Mouse (Mus musculus): ENCODE measurements around the gene Ddx25. TPM values are rescaled to one million over a fixed set of nuclear protein-coding genes. Genes with fewer than 3 reads are reported as not detected.
A peak's percentile ranks its signal among the peaks of the same experiment; 100 is the strongest.

Gene Ddx25
- polyA plus RNA-seq, 1 experiment, result 0.05 TPM

DNA sequence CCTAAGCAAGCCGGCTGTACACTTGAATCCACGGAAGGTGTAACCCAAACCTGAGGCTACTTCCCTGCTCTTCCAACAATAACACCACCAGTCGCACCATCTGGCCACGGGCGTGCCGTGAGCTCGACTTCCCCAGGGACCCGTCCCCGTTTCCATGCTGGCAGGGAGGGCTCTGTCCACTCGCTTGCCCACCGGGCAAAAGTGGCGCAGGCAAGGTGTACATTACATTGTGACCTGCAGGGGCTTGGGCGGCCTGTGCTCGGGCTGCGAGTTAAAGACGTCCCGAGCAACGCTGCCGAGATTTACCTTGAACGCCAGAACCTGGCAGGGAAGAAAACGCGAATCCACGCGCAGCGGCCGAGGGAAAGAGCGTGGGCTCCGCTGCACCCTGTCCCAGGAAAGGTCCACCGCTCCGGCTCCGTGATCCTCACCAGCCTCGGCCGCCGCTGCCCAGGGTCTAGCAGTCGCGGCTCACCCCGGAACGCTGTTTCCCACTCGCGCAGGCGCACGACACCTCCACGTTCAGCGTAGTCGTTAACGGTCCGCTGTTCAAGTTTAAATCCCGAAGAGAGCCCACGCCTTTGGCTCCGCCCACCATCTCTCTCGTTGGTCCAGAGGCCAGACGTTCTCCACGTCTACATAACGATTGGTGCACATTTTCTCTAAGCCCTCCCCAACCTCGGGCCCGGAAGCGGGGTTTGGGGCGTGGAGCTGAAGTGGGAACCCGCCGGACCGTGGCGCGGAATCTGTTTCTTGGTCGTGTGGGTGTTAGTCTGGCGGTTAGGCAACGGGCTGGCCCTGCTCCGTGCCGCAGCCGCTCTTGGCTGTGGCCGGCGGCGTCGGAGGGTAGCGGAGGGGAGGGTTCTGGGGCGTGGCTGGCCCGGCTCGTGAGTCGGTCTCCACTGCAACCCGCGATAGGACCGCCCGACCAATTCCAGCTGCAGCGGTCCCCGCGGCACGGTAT lies 11.5 kb upstream of the Ddx25 start, which contains the start of the genes Pate2 and Hyls1:
Gene Pate2 (plus strand): TSS at position 714 of the 964 bp plus-strand sequence.
Gene Hyls1 (minus strand): TSS at position 828 of the 964 bp plus-strand sequence.
- peak; percentile 98 for DNase-seq
- H3K4me3 ChIP-seq (ENCODE audit: insufficient read depth, low read depth, low read length), result peak within 1 kb of the TSS; percentile 84
- no peaks in the 10 kb centered on the region; the same call in 1 of the 2 replicates for H3K27me3 ChIP-seq (replicated peaks; ENCODE audit: control insufficient read depth, insufficient read depth, low read length)
- under 1% methylated on average over 86 of the region's 86 CpGs for WGBS
- TF ChIP-seq CTCF (conservative IDR thresholded peaks at IDR 0.05; ENCODE audit: insufficient read depth, insufficient read length, low read depth, low read length) (no peak), POLR2A (IDR thresholded peaks at IDR 0.05; ENCODE audit: low read depth, low read length) (peak; percentile 70)
- peaks cover 7% of the 10 kb centered on the region for H3K36me3 ChIP-seq (ENCODE audit: control insufficient read depth, insufficient read depth, low read length)
- H3K27ac ChIP-seq (ENCODE audit: insufficient read depth, low read depth, low read length), result 0 out of 2 replicates have a peak within 1 kb of the TSS, but pooled peaks have one; percentile 25
- no peaks in the 10 kb centered on the region for H3K4me1 ChIP-seq (ENCODE audit: control insufficient read depth, insufficient read depth, low read length)

- TF ChIP-seq POLR2A (IDR thresholded peaks at IDR 0.05; ENCODE audit: low read depth, low read length), result no peak
- no peak for TF ChIP-seq CTCF (conservative IDR thresholded peaks at IDR 0.05; ENCODE audit: insufficient read depth, insufficient read length, low read depth, low read length)
- WGBS, result 85% methylated on average over 3 of the region's 3 CpGs
- Histone ChIP-seq H3K27ac (ENCODE audit: insufficient read depth, low read depth, low read length) (no peak overlapping the region), H3K36me3 (ENCODE audit: control insufficient read depth, insufficient read depth, low read length) (peaks cover 7% of the 10 kb centered on the region), H3K4me1 (ENCODE audit: control insufficient read depth, insufficient read depth, low read length) (no peaks in the 10 kb centered on the region), H3K4me3 (ENCODE audit: insufficient read depth, low read depth, low read length) (no peak overlapping the region), H3K27me3 (replicated peaks; ENCODE audit: control insufficient read depth, insufficient read depth, low read length) (no peaks in the 10 kb centered on the region)
- no peak for DNase-seq
Observed at GRCm38 (mm10) chr9:35567995-35568394, 9.7 kb upstream of the Ddx25 start.

- 93% methylated on average over 5 of the region's 5 CpGs for WGBS
- H3K27ac ChIP-seq (ENCODE audit: insufficient read depth, low read depth, low read length), result no peak overlapping the region
- no peaks in the 10 kb centered on the region; the same call in 1 of the 2 replicates for H3K4me1 ChIP-seq (ENCODE audit: control insufficient read depth, insufficient read depth, low read length)
- H3K27me3 ChIP-seq (replicated peaks; ENCODE audit: control insufficient read depth, insufficient read depth, low read length), result no peaks in the 10 kb centered on the region
- H3K4me3 ChIP-seq (ENCODE audit: insufficient read depth, low read depth, low read length), result no peak overlapping the region
- no peak for TF ChIP-seq CTCF (conservative IDR thresholded peaks at IDR 0.05; ENCODE audit: insufficient read depth, insufficient read length, low read depth, low read length)
- TF ChIP-seq POLR2A (IDR thresholded peaks at IDR 0.05; ENCODE audit: low read depth, low read length), result no peak
- H3K36me3 ChIP-seq (ENCODE audit: control insufficient read depth, insufficient read depth, low read length), result peaks cover 7% of the 10 kb centered on the region
- DNase-seq, result no peak
Observed at GRCm38 (mm10) chr9:35564536-35565240, 6.4 kb upstream of the Ddx25 start.

- Histone ChIP-seq H3K27me3 (replicated peaks; ENCODE audit: control insufficient read depth, insufficient read depth, low read length) (no peaks in the 10 kb centered on the region), H3K4me3 (ENCODE audit: insufficient read depth, low read depth, low read length) (no peak overlapping the region), H3K36me3 (ENCODE audit: control insufficient read depth, insufficient read depth, low read length) (peaks cover 7% of the 10 kb centered on the region), H3K4me1 (ENCODE audit: control insufficient read depth, insufficient read depth, low read length) (no peaks in the 10 kb centered on the region; the same call in 1 of the 2 replicates), H3K27ac (ENCODE audit: insufficient read depth, low read depth, low read length) (no peak overlapping the region)
- 85% methylated on average over 6 of the region's 6 CpGs for WGBS
- TF ChIP-seq CTCF (conservative IDR thresholded peaks at IDR 0.05; ENCODE audit: insufficient read depth, insufficient read length, low read depth, low read length) (no peak), POLR2A (IDR thresholded peaks at IDR 0.05; ENCODE audit: low read depth, low read length) (no peak)
- no peak for DNase-seq
Observed at GRCm38 (mm10) chr9:35561583-35561982, 3.3 kb upstream of the Ddx25 start.

DNA sequence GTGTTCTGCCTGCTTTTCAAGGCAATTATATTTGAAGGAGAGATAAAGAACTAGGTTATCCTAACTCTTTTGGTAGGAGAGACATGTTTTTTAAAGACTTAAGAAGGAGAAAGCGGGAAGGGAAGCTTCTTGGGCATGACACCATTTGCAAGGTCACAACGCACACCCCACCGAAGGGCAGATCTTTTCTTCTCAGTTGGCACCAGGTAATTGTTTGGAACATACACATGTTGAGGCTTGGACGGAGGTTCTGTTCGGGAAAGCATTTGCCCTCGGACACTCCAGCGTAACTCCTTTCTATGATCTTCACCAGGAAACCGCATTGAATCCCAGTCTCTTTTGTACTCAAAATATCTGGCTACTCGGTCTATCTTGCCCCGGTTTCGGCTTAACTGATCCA lies 2.7 kb upstream of the Ddx25 start:
- 96% methylated on average over 11 of the region's 11 CpGs for WGBS
- Histone ChIP-seq H3K4me3 (ENCODE audit: insufficient read depth, low read depth, low read length) (no peak overlapping the region), H3K27me3 (replicated peaks; ENCODE audit: control insufficient read depth, insufficient read depth, low read length) (no peaks in the 10 kb centered on the region), H3K4me1 (ENCODE audit: control insufficient read depth, insufficient read depth, low read length) (no peaks in the 10 kb centered on the region; the same call in 1 of the 2 replicates), H3K27ac (ENCODE audit: insufficient read depth, low read depth, low read length) (no peak overlapping the region), H3K36me3 (ENCODE audit: control insufficient read depth, insufficient read depth, low read length) (peaks cover 6% of the 10 kb centered on the region)
- no peak for DNase-seq
- TF ChIP-seq POLR2A (IDR thresholded peaks at IDR 0.05; ENCODE audit: low read depth, low read length) (no peak), CTCF (conservative IDR thresholded peaks at IDR 0.05; ENCODE audit: insufficient read depth, insufficient read length, low read depth, low read length) (no peak)

DNA sequence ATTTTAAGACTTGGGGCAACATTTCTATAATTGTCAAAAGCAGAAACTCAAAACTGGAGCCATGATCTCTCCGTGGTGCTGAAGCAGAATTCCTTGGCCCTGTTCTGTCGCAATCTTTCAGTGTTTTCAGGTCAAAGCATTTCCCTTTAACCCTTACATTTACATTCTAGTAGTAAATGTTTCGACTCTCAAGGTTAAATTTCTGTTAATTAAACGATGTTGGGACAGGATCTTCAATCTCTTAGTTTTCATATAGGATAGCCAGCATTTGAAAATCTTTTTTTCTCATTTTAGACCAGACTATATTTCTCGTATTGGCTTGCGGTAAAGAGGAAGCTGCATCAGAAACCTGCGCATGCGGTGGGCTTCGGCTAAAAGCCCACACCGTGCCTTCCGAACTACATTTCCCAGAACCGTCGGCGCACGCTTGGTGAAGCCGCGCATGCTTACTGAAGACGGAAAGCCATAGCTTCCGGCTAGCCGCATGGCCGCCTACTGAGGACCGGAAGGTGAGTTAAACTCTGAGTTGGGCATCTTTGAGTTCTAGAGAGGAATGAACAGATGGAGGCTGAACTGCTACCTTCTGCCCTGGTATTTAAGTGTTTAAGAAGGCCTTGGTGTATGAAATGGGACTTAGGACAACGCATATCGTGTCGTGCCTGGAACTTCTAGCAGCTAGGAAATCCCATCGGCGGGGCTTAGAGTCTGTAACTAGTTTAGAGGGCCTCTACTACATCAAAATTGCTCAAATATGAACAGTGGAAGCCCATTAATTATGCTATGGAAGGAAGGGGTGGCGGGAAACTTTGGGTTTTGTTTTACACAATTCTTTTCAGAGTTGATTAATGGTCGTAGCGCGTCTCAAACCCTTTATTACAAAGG lies 922 bp upstream of the Ddx25 start:
- peak overlapping the region; percentile 78 for H3K4me3 ChIP-seq (ENCODE audit: insufficient read depth, low read depth, low read length)
- H3K27ac ChIP-seq (ENCODE audit: insufficient read depth, low read depth, low read length), result no peak overlapping the region
- peak; percentile 85 for DNase-seq
- H3K27me3 ChIP-seq (replicated peaks; ENCODE audit: control insufficient read depth, insufficient read depth, low read length), result no peaks in the 10 kb centered on the region
- WGBS, result 1% methylated on average over 31 of the region's 31 CpGs
- no peaks in the 10 kb centered on the region for H3K36me3 ChIP-seq (ENCODE audit: control insufficient read depth, insufficient read depth, low read length)
- no peaks in the 10 kb centered on the region; the same call in 1 of the 2 replicates for H3K4me1 ChIP-seq (ENCODE audit: control insufficient read depth, insufficient read depth, low read length)
- no peak for TF ChIP-seq CTCF (conservative IDR thresholded peaks at IDR 0.05; ENCODE audit: insufficient read depth, insufficient read length, low read depth, low read length)
- TF ChIP-seq POLR2A (IDR thresholded peaks at IDR 0.05; ENCODE audit: low read depth, low read length), result peak; percentile 47
